Mouse (Mus musculus) liver, embryonic 12.5 days (tissue): Measurements from ENCODE around the gene Fap. TPM values are rescaled to one million over a fixed set of nuclear protein-coding genes. Genes with fewer than 3 reads are reported as not detected.

Experiments used
- ATAC-seq: fragments of 200-750 bp; cut with Nextera tagmentation; 2 replicates; pipeline ENCODE4 v1.8.0; 2017; ENCODE audit warnings: moderate number of reproducible peaks, mild to moderate bottlenecking, moderate library complexity
- H3K27ac ChIP-seq: fragments of 300-500 bp; sonication (generic); 2 replicates; pipeline ENCODE4 v1.5.1; 2016; ENCODE audit warnings: mild to moderate bottlenecking
- H3K27me3 ChIP-seq: fragments of 300-500 bp; sonication (generic); replicated peaks from 2 replicates; pipeline ENCODE4 v1.6.1; 2016; ENCODE audit warnings: mild to moderate bottlenecking, moderate library complexity
- H3K36me3 ChIP-seq: fragments of 300-500 bp; sonication (generic); 2 replicates; pipeline ENCODE4 v1.6.1; 2016; ENCODE audit warnings: mild to moderate bottlenecking, moderate library complexity
- H3K4me1 ChIP-seq: fragments of 300-500 bp; sonication (generic); 2 replicates; pipeline ENCODE4 v1.6.1; 2016
- H3K4me2 ChIP-seq: fragments of 300-500 bp; sonication (generic); 2 replicates; pipeline ENCODE4 v1.6.1; 2016; ENCODE audit warnings: mild to moderate bottlenecking, moderate library complexity
- H3K4me3 ChIP-seq: fragments of 300-500 bp; sonication (generic); 2 replicates; pipeline ENCODE4 v1.5.1; 2016; ENCODE audit warnings: mild to moderate bottlenecking, moderate library complexity
- H3K9ac ChIP-seq: fragments of 300-500 bp; sonication (generic); 2 replicates; pipeline ENCODE4 v1.6.1; 2016; ENCODE audit warnings: mild to moderate bottlenecking, moderate library complexity
- H3K9me3 ChIP-seq: fragments of 300-500 bp; sonication (generic); replicated peaks from 2 replicates; pipeline ENCODE4 v1.6.1; 2016; ENCODE audit warnings: mild to moderate bottlenecking, moderate library complexity
- WGBS: fragments of 180-500 bp; shearing (Covaris S2); methylation state at CpG from one replicate; pipeline ENCODE4 v1.1.7; 2016; ENCODE audit not compliant: insufficient replicate concordance; 5-methylcytosine and 5-hydroxymethylcytosine counted together
- polyA plus RNA-seq: library from polyadenylated mRNA; unstranded; fragments of >200 nt; fragmentation: Nextera tagmentation; extraction: Ambion mirVana; gene quantifications from 2 replicates; pipeline ENCODE4 v1.2.1, GENCODE M21; 2016

The Fap gene
- polyA plus RNA-seq, 1 experiment from 2014 or later: 0.66 TPM

DNA sequence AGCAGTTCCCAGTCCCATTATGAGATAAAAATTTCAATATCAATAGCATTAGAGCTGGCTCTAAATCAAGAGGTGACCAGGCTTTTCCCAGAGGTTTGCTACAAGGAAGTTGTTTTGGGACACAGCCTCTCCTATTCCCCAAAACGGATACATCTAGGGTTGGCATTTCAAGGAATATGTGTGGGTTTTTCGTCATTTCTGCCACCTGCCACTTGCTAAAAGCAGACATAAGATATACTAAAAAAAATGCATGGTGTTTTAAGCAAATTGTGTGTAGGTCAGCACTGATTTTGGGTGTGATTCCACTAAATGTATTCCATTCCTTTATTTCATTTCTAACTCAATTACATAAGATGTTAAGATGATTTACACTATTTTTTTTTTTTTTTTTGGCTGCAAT, 56.1 kb downstream of the Fap start:
- no peaks in the 10 kb centered on the region for H3K36me3 ChIP-seq
- H3K9me3 ChIP-seq: no peaks in the 10 kb centered on the region
- H3K4me3 ChIP-seq: no peak overlapping the region
- no peaks in the 10 kb centered on the region for H3K4me1 ChIP-seq
- 55% methylated on average over 2 of the region's 2 CpGs for WGBS
- no peak for ATAC-seq
- no peaks in the 10 kb centered on the region for H3K27me3 ChIP-seq
- H3K4me2 ChIP-seq: no peak overlapping the region
- no peak overlapping the region for H3K27ac ChIP-seq
- no peak overlapping the region for H3K9ac ChIP-seq

- WGBS: 64% methylated on average over 6 of the region's 6 CpGs
Measured at GRCm38 (mm10) chr2:62514477-62514876, 59.4 kb downstream of the Fap start.

DNA sequence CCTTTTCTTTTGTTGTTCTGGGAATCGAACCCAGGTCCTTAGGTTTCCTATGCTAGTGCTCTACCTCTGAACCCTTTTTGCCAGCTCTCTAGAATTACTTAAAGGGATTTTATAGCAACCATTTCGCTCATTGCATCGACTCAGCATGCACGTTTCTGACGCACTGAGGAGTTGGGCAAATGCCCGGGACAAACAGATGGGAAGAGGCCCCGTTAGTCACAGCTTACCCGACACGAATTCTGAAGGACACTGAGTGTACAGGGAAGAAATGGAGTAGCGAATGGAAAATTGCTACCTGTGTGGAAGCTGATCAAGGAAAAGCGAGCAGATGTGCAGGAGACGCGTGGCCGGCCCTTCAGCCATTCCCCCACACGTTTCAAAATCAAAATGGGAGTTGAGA, 60.4 kb downstream of the Fap start:
- Histone ChIP-seq H3K27ac (no peak overlapping the region), H3K36me3 (no peaks in the 10 kb centered on the region), H3K9me3 (no peaks in the 10 kb centered on the region), H3K9ac (no peak overlapping the region), H3K4me2 (no peak overlapping the region), H3K4me1 (no peaks in the 10 kb centered on the region), H3K4me3 (no peak overlapping the region), H3K27me3 (no peaks in the 10 kb centered on the region)
- ATAC-seq: no peak
- WGBS: 78% methylated on average over 15 of the region's 15 CpGs

More at GRCm38 (mm10) chr2:62514477-62514876, 59.4 kb downstream of the Fap start:
- Histone ChIP-seq H3K4me2 (no peak overlapping the region), H3K4me1 (no peaks in the 10 kb centered on the region), H3K27ac (no peak overlapping the region), H3K9me3 (no peaks in the 10 kb centered on the region), H3K27me3 (no peaks in the 10 kb centered on the region), H3K36me3 (no peaks in the 10 kb centered on the region), H3K4me3 (no peak overlapping the region), H3K9ac (no peak overlapping the region)
- no peak for ATAC-seq

DNA sequence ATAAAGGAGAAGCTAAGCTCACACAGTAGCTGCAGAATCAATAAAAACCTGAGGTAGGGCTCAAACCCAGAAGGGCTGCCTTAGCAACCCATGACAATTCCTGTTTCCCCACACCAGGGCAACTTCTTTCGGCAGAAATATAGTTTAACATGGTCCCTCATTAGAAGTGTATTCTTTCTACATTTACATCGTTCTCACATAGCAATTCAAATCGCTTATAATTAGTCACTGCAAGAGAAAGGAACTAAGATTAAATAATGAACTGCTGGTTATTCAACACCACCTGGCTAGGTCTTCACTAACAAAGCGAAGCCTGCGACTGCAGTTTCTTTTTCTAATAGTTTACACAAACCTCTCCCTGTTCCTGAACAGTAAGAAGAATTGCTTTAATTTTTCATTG, 66.7 kb downstream of the Fap start:
- Histone ChIP-seq H3K4me2 (no peak overlapping the region), H3K4me3 (no peak overlapping the region), H3K9me3 (no peaks in the 10 kb centered on the region), H3K9ac (no peak overlapping the region), H3K27ac (no peak overlapping the region), H3K36me3 (no peaks in the 10 kb centered on the region), H3K27me3 (no peaks in the 10 kb centered on the region), H3K4me1 (no peaks in the 10 kb centered on the region)
- no peak for ATAC-seq
- 79% methylated on average over 5 of the region's 5 CpGs for WGBS

- Histone ChIP-seq H3K9me3 (no peaks in the 10 kb centered on the region), H3K9ac (no peak overlapping the region), H3K27ac (no peak overlapping the region), H3K27me3 (no peaks in the 10 kb centered on the region), H3K4me2 (no peak overlapping the region), H3K4me1 (no peaks in the 10 kb centered on the region), H3K36me3 (no peaks in the 10 kb centered on the region), H3K4me3 (no peak overlapping the region)
- ATAC-seq: no peak
- 54% methylated on average over 2 of the region's 2 CpGs for WGBS
Measured at GRCm38 (mm10) chr2:62506441-62506840, 67.4 kb downstream of the Fap start.

GRCm38 (mm10) chr2:62504269-62504796, 69.5 kb downstream of the Fap start:
- H3K4me1 ChIP-seq: no peaks in the 10 kb centered on the region
- H3K27me3 ChIP-seq: no peaks in the 10 kb centered on the region
- no peaks in the 10 kb centered on the region for H3K9me3 ChIP-seq
- no peak for ATAC-seq
- no peak overlapping the region for H3K9ac ChIP-seq
- no peak overlapping the region for H3K4me2 ChIP-seq
- H3K4me3 ChIP-seq: no peak overlapping the region
- 76% methylated on average over 4 of the region's 4 CpGs for WGBS
- H3K36me3 ChIP-seq: no peaks in the 10 kb centered on the region
- no peak overlapping the region for H3K27ac ChIP-seq

DNA sequence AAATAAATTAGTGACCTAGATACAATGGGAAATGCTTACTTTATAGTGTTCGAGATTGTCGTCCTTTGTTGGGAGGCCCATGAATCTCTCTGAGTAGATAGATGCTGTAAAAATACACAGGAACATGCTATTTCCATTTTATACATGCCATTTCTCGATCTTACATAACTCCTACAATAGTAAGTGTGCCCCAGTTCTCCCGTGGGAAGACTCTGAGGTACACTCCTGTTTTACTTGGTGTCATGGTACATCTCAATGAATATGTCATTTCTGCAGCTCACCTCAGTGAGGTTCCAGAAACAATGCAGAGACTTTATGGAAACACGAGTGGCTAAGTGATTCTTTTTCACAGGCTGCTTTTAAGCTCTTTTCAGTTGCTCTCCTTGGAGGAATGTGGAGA, 70.5 kb downstream of the Fap start:
- ATAC-seq: no peak
- Histone ChIP-seq H3K36me3 (no peaks in the 10 kb centered on the region), H3K27me3 (no peaks in the 10 kb centered on the region), H3K4me1 (no peaks in the 10 kb centered on the region), H3K4me2 (no peak overlapping the region), H3K9me3 (no peaks in the 10 kb centered on the region), H3K4me3 (no peak overlapping the region), H3K27ac (no peak overlapping the region), H3K9ac (no peak overlapping the region)
- WGBS: 62% methylated on average over 5 of the region's 5 CpGs

GRCm38 (mm10) chr2:62502516-62502915, 71.4 kb downstream of the Fap start:
- Histone ChIP-seq H3K9me3 (no peaks in the 10 kb centered on the region), H3K36me3 (no peaks in the 10 kb centered on the region), H3K4me3 (no peak overlapping the region), H3K27ac (no peak overlapping the region), H3K4me1 (no peaks in the 10 kb centered on the region), H3K9ac (no peak overlapping the region), H3K27me3 (no peaks in the 10 kb centered on the region), H3K4me2 (no peak overlapping the region)
- no peak for ATAC-seq
- 71% methylated on average over 4 of the region's 4 CpGs for WGBS

- Histone ChIP-seq H3K4me1 (no peaks in the 10 kb centered on the region), H3K36me3 (no peaks in the 10 kb centered on the region), H3K4me3 (no peak overlapping the region), H3K4me2 (no peak overlapping the region), H3K27ac (no peak overlapping the region), H3K9ac (no peak overlapping the region), H3K9me3 (no peaks in the 10 kb centered on the region), H3K27me3 (no peaks in the 10 kb centered on the region)
- WGBS: 70% methylated on average over 5 of the region's 5 CpGs
- no peak for ATAC-seq
Measured at GRCm38 (mm10) chr2:62498821-62499220, 75.1 kb downstream of the Fap start.

DNA sequence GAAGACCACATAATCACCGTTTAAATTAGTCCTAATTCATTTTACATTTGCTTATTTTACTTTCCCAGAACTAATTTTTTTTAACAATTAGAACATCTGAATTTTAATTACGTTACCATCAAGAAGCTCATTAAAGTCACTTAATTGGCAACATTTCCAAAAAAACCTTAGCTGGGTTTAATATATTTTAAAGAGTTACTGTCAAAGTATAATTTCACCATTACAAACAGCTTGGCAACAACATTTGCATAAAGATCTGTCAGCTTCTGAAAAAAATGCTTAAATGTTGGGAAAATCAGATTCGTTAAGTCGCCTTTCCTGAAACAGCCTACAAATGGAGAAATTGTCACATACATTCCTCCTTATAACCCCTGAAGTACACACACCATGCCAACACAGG, 75.8 kb downstream of the Fap start:
- 81% methylated on average over 4 of the region's 4 CpGs for WGBS
- no peaks in the 10 kb centered on the region for H3K36me3 ChIP-seq
- no peak overlapping the region for H3K4me2 ChIP-seq
- H3K9me3 ChIP-seq: no peaks in the 10 kb centered on the region
- no peaks in the 10 kb centered on the region for H3K4me1 ChIP-seq
- H3K4me3 ChIP-seq: no peak overlapping the region
- H3K9ac ChIP-seq: no peak overlapping the region
- no peak overlapping the region for H3K27ac ChIP-seq
- no peaks in the 10 kb centered on the region for H3K27me3 ChIP-seq
- ATAC-seq: no peak

DNA sequence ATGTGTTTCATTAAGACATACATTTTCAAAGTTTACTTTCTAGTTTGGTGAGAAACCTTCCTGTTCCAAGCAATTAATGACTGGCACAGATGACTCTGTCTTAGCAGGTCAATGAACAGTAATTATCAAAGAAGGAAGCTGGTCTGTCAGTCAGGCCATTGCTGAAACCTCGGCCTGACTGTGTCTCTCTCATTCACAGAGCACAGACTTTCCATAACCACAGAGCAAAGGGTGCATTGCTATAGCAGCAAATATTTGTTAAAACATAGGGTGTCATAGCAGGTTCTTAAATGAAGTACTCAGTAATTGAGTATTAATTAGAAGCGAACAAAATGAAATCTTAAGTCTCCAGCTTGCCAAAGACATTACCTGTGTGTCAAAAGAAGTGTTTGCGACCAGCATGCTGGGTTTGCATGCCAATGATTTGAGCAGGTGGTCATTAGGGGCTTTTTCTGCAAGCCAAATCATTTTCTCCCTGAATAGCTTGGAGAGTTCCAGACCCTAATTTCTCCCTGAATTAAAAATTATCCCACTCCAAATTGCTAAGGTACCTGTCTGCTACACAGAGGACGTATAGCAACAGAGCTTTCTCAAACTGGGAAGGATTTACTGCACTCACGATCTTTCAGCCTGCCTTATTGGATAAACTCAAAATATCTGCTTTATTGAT, 76.4 kb downstream of the Fap start:
- H3K27me3 ChIP-seq: no peaks in the 10 kb centered on the region
- no peak for ATAC-seq
- H3K4me1 ChIP-seq: no peaks in the 10 kb centered on the region
- no peaks in the 10 kb centered on the region for H3K36me3 ChIP-seq
- 70% methylated on average over 5 of the region's 5 CpGs for WGBS
- H3K27ac ChIP-seq: no peak overlapping the region
- no peak overlapping the region for H3K4me2 ChIP-seq
- no peaks in the 10 kb centered on the region for H3K9me3 ChIP-seq
- H3K9ac ChIP-seq: no peak overlapping the region
- no peak overlapping the region for H3K4me3 ChIP-seq

DNA sequence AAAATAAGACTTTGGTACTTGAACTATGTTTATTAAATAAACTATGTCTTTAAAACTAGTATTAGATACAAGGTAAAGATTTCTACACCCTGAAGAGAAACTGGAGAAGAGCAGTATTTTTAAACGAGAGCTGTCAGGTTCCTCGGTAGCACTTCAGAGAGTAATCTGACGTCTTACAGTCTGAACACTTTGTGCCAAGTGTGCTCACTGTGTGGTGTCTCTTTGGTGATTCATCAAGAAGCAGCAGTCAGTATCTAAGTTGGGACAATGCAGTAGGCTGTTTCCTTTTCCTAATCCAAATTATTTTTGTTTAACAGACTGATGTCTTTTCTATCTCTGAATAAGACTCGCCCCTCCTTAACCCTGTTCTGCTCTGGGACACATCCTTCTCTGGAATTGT, 78.5 kb downstream of the Fap start:
- H3K9me3 ChIP-seq: no peaks in the 10 kb centered on the region
- WGBS: 64% methylated on average over 4 of the region's 4 CpGs
- H3K27ac ChIP-seq: no peak overlapping the region
- no peaks in the 10 kb centered on the region for H3K4me1 ChIP-seq
- no peak overlapping the region for H3K4me2 ChIP-seq
- ATAC-seq: no peak
- no peaks in the 10 kb centered on the region for H3K27me3 ChIP-seq
- H3K9ac ChIP-seq: no peak overlapping the region
- no peak overlapping the region for H3K4me3 ChIP-seq
- no peaks in the 10 kb centered on the region for H3K36me3 ChIP-seq

DNA sequence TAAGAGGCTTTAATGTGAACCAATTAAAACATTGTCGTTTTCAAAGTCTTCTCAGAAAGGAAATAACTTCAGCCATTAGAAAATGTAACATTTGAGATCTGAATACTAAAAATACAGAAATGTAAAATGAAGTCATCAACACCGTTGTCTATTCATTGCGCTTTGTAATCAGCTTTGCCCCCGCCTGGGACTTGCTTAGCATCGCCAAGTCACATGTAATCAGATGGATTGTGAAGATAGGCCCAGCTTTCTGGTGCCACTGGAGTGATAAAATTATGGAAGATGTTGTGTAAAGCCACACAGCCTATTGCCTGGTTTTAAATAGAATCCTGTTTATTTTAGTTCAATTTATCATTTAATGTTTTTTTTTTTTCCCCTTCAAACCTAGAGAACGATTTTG, 84.0 kb downstream of the Fap start:
- H3K4me2 ChIP-seq: no peak overlapping the region
- no peaks in the 10 kb centered on the region for H3K4me1 ChIP-seq
- H3K36me3 ChIP-seq: no peaks in the 10 kb centered on the region
- H3K9me3 ChIP-seq: no peaks in the 10 kb centered on the region
- H3K4me3 ChIP-seq: no peak overlapping the region
- H3K9ac ChIP-seq: no peak overlapping the region
- WGBS: 72% methylated on average over 6 of the region's 6 CpGs
- no peak for ATAC-seq
- no peak overlapping the region for H3K27ac ChIP-seq
- no peaks in the 10 kb centered on the region for H3K27me3 ChIP-seq
